Mouse (Mus musculus) midbrain, embryonic 11.5 days (tissue): ENCODE data around the gene Tshb. TPM values are rescaled to one million over a fixed set of nuclear protein-coding genes. Genes with fewer than 3 reads are reported as not detected.

ENCODE experiments used
- ATAC-seq: fragments of 200-750 bp; cut with Nextera tagmentation; 2 replicates; pipeline ENCODE4 v1.8.0; 2017; ENCODE audit warnings: moderate TSS enrichment, moderate library complexity; ENCODE audit not compliant: low FRiP score
- DNase-seq: peaks from one replicate; pipeline ENCODE4 v3.0.0; 2015; ENCODE audit warnings: low spot score; ENCODE audit errors: missing footprints
- H3K27ac ChIP-seq: fragments of 300-500 bp; sonication (generic); 2 replicates; pipeline ENCODE4 v1.5.1; 2014; ENCODE audit warnings: low read depth, low read length
- H3K27me3 ChIP-seq: fragments of 300-500 bp; sonication (generic); 2 replicates; pipeline ENCODE4 v1.6.1; 2014; ENCODE audit warnings: mild to moderate bottlenecking, low read length, moderate library complexity, mixed read lengths; ENCODE audit not compliant: control insufficient read depth, insufficient read depth
- H3K36me3 ChIP-seq: fragments of 300-500 bp; sonication (generic); 2 replicates; pipeline ENCODE4 v1.6.1; 2014; ENCODE audit warnings: mild to moderate bottlenecking, low read length, moderate library complexity, mixed read lengths; ENCODE audit not compliant: control insufficient read depth, insufficient read depth
- H3K4me1 ChIP-seq: fragments of 300-500 bp; sonication (generic); 2 replicates; pipeline ENCODE4 v1.6.1; 2014; ENCODE audit warnings: low read length; ENCODE audit not compliant: control insufficient read depth, insufficient read depth
- H3K4me2 ChIP-seq: fragments of 300-500 bp; sonication (generic); 2 replicates; pipeline ENCODE4 v1.6.1; 2014; ENCODE audit warnings: mild to moderate bottlenecking, moderate library complexity
- H3K4me3 ChIP-seq: fragments of 300-500 bp; sonication (generic); 2 replicates; pipeline ENCODE4 v1.5.1; 2014; ENCODE audit warnings: low read depth, low read length
- H3K9ac ChIP-seq: fragments of 300-500 bp; sonication (generic); 2 replicates; pipeline ENCODE4 v1.6.1; 2014; ENCODE audit warnings: low read length
- H3K9me3 ChIP-seq: fragments of 300-500 bp; sonication (generic); 2 replicates; pipeline ENCODE4 v1.6.1; 2016; ENCODE audit warnings: low read length; ENCODE audit not compliant: control insufficient read depth
- WGBS: fragments of 180-500 bp; shearing (Covaris S2); extraction: QIAGEN DNeasy Blood & Tissue Kit; methylation state at CpG from one replicate; pipeline ENCODE4 v1.1.7; 2014; 5-methylcytosine and 5-hydroxymethylcytosine counted together
- polyA plus RNA-seq: library from polyadenylated mRNA; unstranded; fragments of >200 nt; fragmentation: Nextera tagmentation; extraction: Ambion mirVana; gene quantifications from 2 replicates; pipeline ENCODE4 v1.2.1, GENCODE M21; 2014

The Tshb gene
- polyA plus RNA-seq, 1 experiment from 2014 or later = 0.20 TPM

GRCm38 (mm10) chr3:102734313-102735030, 48.0 kb downstream of the Tshb start, which contains the start of gene Tspan2:
TSS of gene Tspan2 (plus strand) at chr3:102734529.
- ATAC-seq (peak; percentile 90), DNase-seq (peak; percentile 97)
- peak within 1 kb of the TSS; percentile 71 for H3K9ac ChIP-seq
- H3K36me3 ChIP-seq = no peaks in the 10 kb centered on the region
- H3K9me3 ChIP-seq = no peaks in the 10 kb centered on the region
- H3K4me3 ChIP-seq = peak within 1 kb of the TSS; percentile 58
- H3K4me2 ChIP-seq = peak within 1 kb of the TSS; percentile 83
- WGBS = under 1% methylated on average over 46 of the region's 54 CpGs
- H3K27ac ChIP-seq = no peak within 1 kb of the TSS
- H3K4me1 ChIP-seq = peaks cover 9% of the 10 kb centered on the region
- H3K27me3 ChIP-seq = 0 out of 2 replicates have a peak, but pooled peaks cover 3% of the 10 kb centered on the region

GRCm38 (mm10) chr3:102733936-102734312, 48.6 kb downstream of the Tshb start:
- H3K4me1 ChIP-seq = peaks cover 9% of the 10 kb centered on the region
- peak overlapping the region; percentile 83 for H3K4me2 ChIP-seq
- no peaks in the 10 kb centered on the region for H3K9me3 ChIP-seq
- DNase-seq = no peak
- WGBS = 45% methylated on average over 6 of the region's 6 CpGs
- no peak overlapping the region for H3K27ac ChIP-seq
- ATAC-seq = no peak
- 0 out of 2 replicates have a peak, but pooled peaks cover 3% of the 10 kb centered on the region for H3K27me3 ChIP-seq
- H3K4me3 ChIP-seq = peak overlapping the region; percentile 58
- H3K36me3 ChIP-seq = no peaks in the 10 kb centered on the region
- H3K9ac ChIP-seq = peak overlapping the region; percentile 71

- no peak for ATAC-seq
- Histone ChIP-seq H3K27ac (no peak overlapping the region), H3K4me1 (peaks cover 9% of the 10 kb centered on the region), H3K27me3 (0 out of 2 replicates have a peak, but pooled peaks cover 3% of the 10 kb centered on the region), H3K4me3 (no peak overlapping the region), H3K9me3 (no peaks in the 10 kb centered on the region), H3K4me2 (no peak overlapping the region), H3K36me3 (no peaks in the 10 kb centered on the region), H3K9ac (no peak overlapping the region)
- DNase-seq = no peak
- WGBS = 96% methylated on average over 3 of the region's 3 CpGs
Observed at GRCm38 (mm10) chr3:102733050-102733449, 49.5 kb downstream of the Tshb start.

GRCm38 (mm10) chr3:102732619-102733018, 49.9 kb downstream of the Tshb start:
- Histone ChIP-seq H3K4me1 (peaks cover 9% of the 10 kb centered on the region), H3K4me3 (no peak overlapping the region), H3K9me3 (no peaks in the 10 kb centered on the region), H3K27me3 (0 out of 2 replicates have a peak, but pooled peaks cover 3% of the 10 kb centered on the region), H3K36me3 (no peaks in the 10 kb centered on the region), H3K4me2 (no peak overlapping the region), H3K9ac (no peak overlapping the region), H3K27ac (no peak overlapping the region)
- ATAC-seq (no peak), DNase-seq (no peak)
- 94% methylated on average over 4 of the region's 4 CpGs for WGBS

- ATAC-seq = no peak
- no peaks in the 10 kb centered on the region for H3K9me3 ChIP-seq
- no peaks in the 10 kb centered on the region for H3K36me3 ChIP-seq
- H3K9ac ChIP-seq = no peak overlapping the region
- DNase-seq = no peak
- H3K4me2 ChIP-seq = no peak overlapping the region
- 0 out of 2 replicates have a peak, but pooled peaks cover 3% of the 10 kb centered on the region for H3K27me3 ChIP-seq
- H3K4me3 ChIP-seq = no peak overlapping the region
- peaks cover 9% of the 10 kb centered on the region for H3K4me1 ChIP-seq
- 74% methylated on average over 3 of the region's 3 CpGs for WGBS
- H3K27ac ChIP-seq = no peak overlapping the region
Observed at GRCm38 (mm10) chr3:102731112-102731511, 51.4 kb downstream of the Tshb start.

- no peak for ATAC-seq
- 77% methylated on average over 5 of the region's 5 CpGs for WGBS
- 0 out of 2 replicates have a peak, but pooled peaks cover 3% of the 10 kb centered on the region for H3K27me3 ChIP-seq
- DNase-seq = no peak
- H3K4me3 ChIP-seq = no peak overlapping the region
- peaks cover 4% of the 10 kb centered on the region; the same call in 1 of the 2 replicates for H3K4me1 ChIP-seq
- H3K36me3 ChIP-seq = no peaks in the 10 kb centered on the region
- H3K4me2 ChIP-seq = no peak overlapping the region
- no peak overlapping the region for H3K9ac ChIP-seq
- H3K9me3 ChIP-seq = no peaks in the 10 kb centered on the region
- no peak overlapping the region for H3K27ac ChIP-seq
Observed at GRCm38 (mm10) chr3:102729416-102729815, 53.1 kb downstream of the Tshb start.

Other genes with a start within 250 kb of the Tshb start
- gene Tspan2, start 48.2 kb downstream of the Tshb start, polyA plus RNA-seq = 10.2 and 10.4 TPM in 2 replicates
- not detected in 2 replicates for gene Sycp1, start 153.4 kb upstream of the Tshb start, polyA plus RNA-seq
- gene Nr1h5, start 181.4 kb upstream of the Tshb start, polyA plus RNA-seq = 0.04 and 0.19 TPM in 2 replicates
- gene Sike1, start 213.0 kb upstream of the Tshb start, polyA plus RNA-seq = 108 and 116 TPM in 2 replicates
- 522 and 609 TPM in 2 replicates for gene Csde1, start 237.7 kb upstream of the Tshb start, polyA plus RNA-seq